Mouse (Mus musculus): ENCODE results near the gene Hist2h2be.

- TF ChIP-seq CTCF (IDR thresholded peaks at IDR 0.05; ENCODE audit: borderline replicate concordance, insufficient read depth, low read depth, low read length) (no peak), POLR2A (IDR thresholded peaks at IDR 0.05; ENCODE audit: borderline replicate concordance, insufficient read depth, low read length) (peak; percentile 79; the same call in 1 of the 2 replicates)
Observed at GRCm38 (mm10) chr3:96219661-96220130, 1.2 kb upstream of the Hist2h2be start, which contains the start of the genes Bola1 and Hist2h2ab.
